Mouse (Mus musculus) neural tube, embryonic 13.5 days (tissue): ENCODE results near the gene Bmp10. TPM values are rescaled to one million over a fixed set of nuclear protein-coding genes. Genes with fewer than 3 reads are reported as not detected.

ENCODE experiments used
- ATAC-seq: fragments of 200-750 bp; cut with Nextera tagmentation; 2 replicates; pipeline ENCODE4 v1.8.0; 2017; ENCODE audit warnings: low read depth, mild to moderate bottlenecking, moderate TSS enrichment, moderate library complexity
- H3K27ac ChIP-seq: fragments of 300-500 bp; sonication (generic); replicated peaks from 2 replicates; pipeline ENCODE4 v1.5.1; 2015; ENCODE audit warnings: moderate library complexity, mild to moderate bottlenecking, inconsistent platforms
- H3K27me3 ChIP-seq: fragments of 300-500 bp; sonication (generic); 2 replicates; pipeline ENCODE4 v1.6.1; 2015; ENCODE audit warnings: mild to moderate bottlenecking, inconsistent platforms
- H3K36me3 ChIP-seq: fragments of 300-500 bp; sonication (generic); 2 replicates; pipeline ENCODE4 v1.6.1; 2015; ENCODE audit warnings: mild to moderate bottlenecking, inconsistent platforms
- H3K4me1 ChIP-seq: fragments of 300-500 bp; sonication (generic); replicated peaks from 2 replicates; pipeline ENCODE4 v1.6.1; 2015; ENCODE audit warnings: inconsistent platforms
- H3K4me2 ChIP-seq: fragments of 300-500 bp; sonication (generic); 2 replicates; pipeline ENCODE4 v1.6.1; 2015; ENCODE audit warnings: inconsistent platforms, mild to moderate bottlenecking, moderate library complexity
- H3K4me3 ChIP-seq: fragments of 300-500 bp; sonication (generic); 2 replicates; pipeline ENCODE4 v1.5.1; 2015; ENCODE audit warnings: mild to moderate bottlenecking, inconsistent platforms
- H3K9ac ChIP-seq: fragments of 300-500 bp; sonication (generic); 2 replicates; pipeline ENCODE4 v1.6.1; 2015; ENCODE audit warnings: moderate library complexity, mild to moderate bottlenecking, inconsistent platforms
- H3K9me3 ChIP-seq: fragments of 300-500 bp; sonication (generic); 2 replicates; pipeline ENCODE4 v1.6.1; 2016; ENCODE audit warnings: inconsistent platforms
- WGBS: fragments of 180-500 bp; shearing (Covaris S2); methylation state at CpG from one replicate; pipeline ENCODE4 v1.1.7; 2015; 5-methylcytosine and 5-hydroxymethylcytosine counted together
- polyA plus RNA-seq: library from polyadenylated mRNA; unstranded; fragments of >200 nt; fragmentation: Nextera tagmentation; extraction: Ambion mirVana; gene quantifications from 2 replicates; pipeline ENCODE4 v1.2.1, GENCODE M21; 2015

Gene Bmp10
- polyA plus RNA-seq, 1 experiment from 2014 or later = not detected

GRCm38 (mm10) chr6:87401456-87401855 lies 27.3 kb upstream of the Bmp10 start:
- WGBS = 81% methylated on average over 6 of the region's 6 CpGs

GRCm38 (mm10) chr6:87412011-87412410 lies 16.8 kb upstream of the Bmp10 start:
- Histone ChIP-seq H3K36me3 (no peaks in the 10 kb centered on the region), H3K9me3 (no peaks in the 10 kb centered on the region), H3K4me1 (peaks cover 13% of the 10 kb centered on the region), H3K4me2 (no peak overlapping the region), H3K27ac (no peak overlapping the region), H3K9ac (no peak overlapping the region), H3K4me3 (no peak overlapping the region), H3K27me3 (no peaks in the 10 kb centered on the region)
- peak; percentile 86 for ATAC-seq
- WGBS = 15% methylated on average over 3 of the region's 3 CpGs

More at GRCm38 (mm10) chr6:87401456-87401855, 27.3 kb upstream of the Bmp10 start:
- Histone ChIP-seq H3K4me2 (no peak overlapping the region), H3K4me1 (no peaks in the 10 kb centered on the region), H3K36me3 (no peaks in the 10 kb centered on the region), H3K9me3 (no peaks in the 10 kb centered on the region), H3K27me3 (no peaks in the 10 kb centered on the region), H3K27ac (no peak overlapping the region), H3K9ac (no peak overlapping the region), H3K4me3 (no peak overlapping the region)
- ATAC-seq = no peak

GRCm38 (mm10) chr6:87422304-87422703 lies 6.5 kb upstream of the Bmp10 start:
- Histone ChIP-seq H3K36me3 (no peaks in the 10 kb centered on the region), H3K4me3 (no peak overlapping the region), H3K9ac (no peak overlapping the region), H3K27ac (no peak overlapping the region), H3K27me3 (no peaks in the 10 kb centered on the region), H3K4me1 (0 out of 2 replicates have a peak, but pooled peaks cover 2% of the 10 kb centered on the region), H3K4me2 (no peak overlapping the region), H3K9me3 (no peaks in the 10 kb centered on the region)
- WGBS = 88% methylated on average over 7 of the region's 7 CpGs
- no peak for ATAC-seq

- 51% methylated on average over 19 of the region's 19 CpGs for WGBS
- Histone ChIP-seq H3K9ac (0 out of 2 replicates have a peak overlapping the region, but pooled peaks have one; percentile 41), H3K4me1 (0 out of 2 replicates have a peak, but pooled peaks cover 2% of the 10 kb centered on the region), H3K27me3 (no peaks in the 10 kb centered on the region), H3K9me3 (no peaks in the 10 kb centered on the region), H3K36me3 (no peaks in the 10 kb centered on the region), H3K4me3 (peak overlapping the region; percentile 15; the same call in 1 of the 2 replicates), H3K27ac (no peak overlapping the region), H3K4me2 (peak overlapping the region; percentile 38)
- no peak for ATAC-seq
Observed at GRCm38 (mm10) chr6:87424037-87424816, 4.6 kb upstream of the Bmp10 start.

- 83% methylated on average over 5 of the region's 5 CpGs for WGBS
- H3K27me3 ChIP-seq = no peaks in the 10 kb centered on the region
- H3K4me3 ChIP-seq = no peak overlapping the region
- no peaks in the 10 kb centered on the region for H3K9me3 ChIP-seq
- no peak for ATAC-seq
- H3K36me3 ChIP-seq = no peaks in the 10 kb centered on the region
- 0 out of 2 replicates have a peak, but pooled peaks cover 2% of the 10 kb centered on the region for H3K4me1 ChIP-seq
- no peak overlapping the region for H3K9ac ChIP-seq
- H3K27ac ChIP-seq = no peak overlapping the region
- no peak overlapping the region for H3K4me2 ChIP-seq
Observed at GRCm38 (mm10) chr6:87426954-87427353, 1.8 kb upstream of the Bmp10 start.

GRCm38 (mm10) chr6:87427616-87428015 lies 1.2 kb upstream of the Bmp10 start:
- Histone ChIP-seq H3K9me3 (no peaks in the 10 kb centered on the region), H3K4me2 (no peak overlapping the region), H3K36me3 (no peaks in the 10 kb centered on the region), H3K27me3 (no peaks in the 10 kb centered on the region), H3K9ac (no peak overlapping the region), H3K4me1 (0 out of 2 replicates have a peak, but pooled peaks cover 2% of the 10 kb centered on the region), H3K4me3 (no peak overlapping the region), H3K27ac (no peak overlapping the region)
- 71% methylated on average over 8 of the region's 8 CpGs for WGBS
- no peak for ATAC-seq

- Histone ChIP-seq H3K4me3 (no peak overlapping the region), H3K27me3 (no peaks in the 10 kb centered on the region), H3K9me3 (no peaks in the 10 kb centered on the region), H3K36me3 (no peaks in the 10 kb centered on the region), H3K4me1 (no peaks in the 10 kb centered on the region), H3K27ac (no peak overlapping the region), H3K9ac (no peak overlapping the region), H3K4me2 (no peak overlapping the region)
- ATAC-seq = no peak
- 94% methylated on average over 3 of the region's 3 CpGs for WGBS
Observed at GRCm38 (mm10) chr6:87435791-87436190, 7.0 kb downstream of the Bmp10 start.

- H3K27ac ChIP-seq = no peak overlapping the region
- no peaks in the 10 kb centered on the region for H3K27me3 ChIP-seq
- no peak overlapping the region for H3K4me3 ChIP-seq
- ATAC-seq = no peak
- WGBS = 92% methylated on average over 8 of the region's 8 CpGs
- H3K4me1 ChIP-seq = no peaks in the 10 kb centered on the region
- H3K9ac ChIP-seq = no peak overlapping the region
- H3K36me3 ChIP-seq = no peaks in the 10 kb centered on the region
- no peaks in the 10 kb centered on the region for H3K9me3 ChIP-seq
- no peak overlapping the region for H3K4me2 ChIP-seq
Observed at GRCm38 (mm10) chr6:87436745-87437144, 8.0 kb downstream of the Bmp10 start.

- 93% methylated on average over 11 of the region's 11 CpGs for WGBS
- no peak overlapping the region for H3K4me3 ChIP-seq
- no peak overlapping the region for H3K9ac ChIP-seq
- ATAC-seq = no peak
- H3K36me3 ChIP-seq = no peaks in the 10 kb centered on the region
- H3K4me2 ChIP-seq = no peak overlapping the region
- H3K4me1 ChIP-seq = no peaks in the 10 kb centered on the region
- H3K27ac ChIP-seq = no peak overlapping the region
- no peaks in the 10 kb centered on the region for H3K27me3 ChIP-seq
- no peaks in the 10 kb centered on the region for H3K9me3 ChIP-seq
Observed at GRCm38 (mm10) chr6:87443253-87443652, 14.5 kb downstream of the Bmp10 start.

- Histone ChIP-seq H3K27ac (no peak overlapping the region), H3K36me3 (no peaks in the 10 kb centered on the region), H3K9ac (no peak overlapping the region), H3K4me2 (no peak overlapping the region), H3K4me3 (no peak overlapping the region), H3K4me1 (no peaks in the 10 kb centered on the region), H3K27me3 (no peaks in the 10 kb centered on the region), H3K9me3 (no peaks in the 10 kb centered on the region)
- 81% methylated on average over 7 of the region's 7 CpGs for WGBS
- no peak for ATAC-seq
Observed at GRCm38 (mm10) chr6:87445222-87445621, 16.4 kb downstream of the Bmp10 start.

GRCm38 (mm10) chr6:87447217-87447616 lies 18.4 kb downstream of the Bmp10 start:
- no peak for ATAC-seq
- 90% methylated on average over 4 of the region's 4 CpGs for WGBS
- Histone ChIP-seq H3K9ac (no peak overlapping the region), H3K9me3 (no peaks in the 10 kb centered on the region), H3K4me3 (no peak overlapping the region), H3K4me1 (no peaks in the 10 kb centered on the region), H3K27me3 (no peaks in the 10 kb centered on the region), H3K36me3 (no peaks in the 10 kb centered on the region), H3K27ac (no peak overlapping the region), H3K4me2 (no peak overlapping the region)

GRCm38 (mm10) chr6:87449534-87449933 lies 20.7 kb downstream of the Bmp10 start:
- H3K9me3 ChIP-seq = no peaks in the 10 kb centered on the region
- ATAC-seq = no peak
- H3K4me2 ChIP-seq = no peak overlapping the region
- H3K4me1 ChIP-seq = no peaks in the 10 kb centered on the region
- H3K36me3 ChIP-seq = no peaks in the 10 kb centered on the region
- 84% methylated on average over 3 of the region's 3 CpGs for WGBS
- H3K27me3 ChIP-seq = no peaks in the 10 kb centered on the region
- no peak overlapping the region for H3K27ac ChIP-seq
- no peak overlapping the region for H3K4me3 ChIP-seq
- no peak overlapping the region for H3K9ac ChIP-seq

GRCm38 (mm10) chr6:87451016-87451415 lies 22.2 kb downstream of the Bmp10 start:
- no peaks in the 10 kb centered on the region for H3K36me3 ChIP-seq
- whole genome bisulfite sequencing = 74% methylated on average over 3 of the region's 3 CpGs
- H3K4me1 ChIP-seq = no peaks in the 10 kb centered on the region
- no peak for ATAC-seq
- no peak overlapping the region for H3K4me3 ChIP-seq
- no peak overlapping the region for H3K27ac ChIP-seq
- no peak overlapping the region for H3K4me2 ChIP-seq
- H3K9ac ChIP-seq = no peak overlapping the region
- H3K27me3 ChIP-seq = no peaks in the 10 kb centered on the region
- H3K9me3 ChIP-seq = no peaks in the 10 kb centered on the region
